Mouse (Mus musculus) kidney, adult 2 months (tissue): ENCODE data around the gene Naa35.

ENCODE experiments used
- CTCF ChIP-seq: fragments of 200-500 bp; conservative IDR thresholded peaks from 2 replicates; pipeline ENCODE4 v1.5.1; 2011; ENCODE audit warnings: low read depth, mild to moderate bottlenecking, control low read depth, low read length, moderate library complexity, mixed read lengths; ENCODE audit not compliant: insufficient read depth, insufficient read length
- POLR2A ChIP-seq: fragments of 200-500 bp; IDR thresholded peaks from one replicate; pipeline ENCODE4 v1.6.1; 2011; ENCODE audit warnings: low read depth, low read length, control low read depth

DNA sequence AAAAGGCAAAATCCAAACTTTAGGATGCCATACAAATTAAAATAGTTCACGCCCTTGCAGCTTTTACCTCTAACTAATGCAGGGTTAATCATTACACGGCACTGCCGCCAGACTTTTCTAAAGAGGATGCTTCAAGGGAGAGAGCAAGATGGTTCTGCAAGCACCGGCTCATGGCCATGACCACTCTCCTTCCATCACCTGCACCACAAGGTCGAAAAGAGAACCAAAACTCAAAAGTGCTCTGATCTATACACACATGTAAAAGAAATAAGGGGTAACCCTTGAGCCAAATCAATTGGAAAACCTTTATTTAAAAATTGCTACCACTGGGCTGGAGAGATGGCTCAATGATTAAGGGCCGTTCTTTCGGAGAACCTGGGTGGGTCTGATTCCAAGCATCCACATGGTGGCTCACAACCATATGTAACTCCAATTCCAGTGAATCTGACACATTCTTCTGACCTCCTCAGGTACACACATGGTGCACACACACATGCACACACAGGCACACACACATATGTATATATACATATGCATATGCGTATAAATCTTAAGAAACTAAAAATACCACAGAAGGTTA is 29.4 kb upstream of the Naa35 start:
- no peak for TF ChIP-seq POLR2A
- TF ChIP-seq CTCF = no peak
